Mouse (Mus musculus) stomach, postnatal 0 days (tissue): ENCODE measurements around the gene Crygn.

ENCODE experiments used
- CTCF ChIP-seq: IDR thresholded peaks from 2 replicates; pipeline ENCODE4 v1.5.1; 2016; ENCODE audit warnings: antibody characterized with exemption, low read depth, mild to moderate bottlenecking, moderate library complexity
- EP300 ChIP-seq: optimal IDR thresholded peaks from 2 replicates; pipeline ENCODE3; 2016; ENCODE audit warnings: antibody characterized with exemption

DNA sequence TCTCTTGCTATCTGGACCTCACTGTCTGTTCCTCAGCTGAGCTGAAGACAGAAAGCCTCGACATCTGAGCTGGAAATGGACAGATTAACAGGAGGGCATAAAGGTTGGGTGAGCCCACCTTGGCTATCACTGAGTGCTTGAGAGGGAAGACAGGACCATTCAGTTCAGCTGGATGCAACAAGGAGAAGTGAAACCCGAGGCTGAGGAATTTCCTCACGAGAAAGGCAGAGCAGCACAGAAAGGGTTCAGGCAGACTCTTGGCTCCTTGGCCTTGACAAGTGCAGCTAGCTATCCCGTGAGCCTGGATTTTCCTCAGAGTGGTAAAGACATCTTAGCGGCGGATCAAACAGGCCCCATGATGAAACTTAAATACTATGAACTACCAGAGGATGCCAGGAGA lies 47.4 kb upstream of the Crygn start:
- TF ChIP-seq CTCF (no peak), EP300 (no peak)
